Mouse (Mus musculus): ENCODE results near the gene Naa20. TPM values are rescaled to one million over a fixed set of nuclear protein-coding genes. Genes with fewer than 3 reads are reported as not detected.

Naa20 gene
- total RNA-seq (2021): 10 to 100 TPM; 54.9 to 55.0 TPM
- long read RNA-seq, experiment 1, transcript Naa20-202 (6 exons, 1,142 nt): major isoform, 97 of 125 reads
- long read RNA-seq, experiment 1, partial matches to known transcripts: 6 of 125 reads
- long read RNA-seq, experiment 1, other reads (novel, unspliced or antisense): 22 of 125 reads
- long read RNA-seq, experiment 2, transcript Naa20-201 (6 exons, 1,172 nt): minor isoform, 6 of 130 reads
- long read RNA-seq, experiment 2, transcript Naa20-202 (6 exons, 1,142 nt): major isoform, 102 of 130 reads
- long read RNA-seq, experiment 2, partial matches to known transcripts: 7 of 130 reads
- long read RNA-seq, experiment 2, other reads (novel, unspliced or antisense): 15 of 130 reads

- DNase-seq: no peak
- intact Hi-C loops (cut with DNase I): no loop called here
Measured at GRCm38 (mm10) chr2:145901861-145902260, at the start of gene Naa20. TSS of gene Naa20 (plus strand) at chr2:145902099.

GRCm38 (mm10) chr2:145855831-145856230 is 46.1 kb upstream of the Naa20 start:
- intact Hi-C loops (cut with DNase I): no loop called here
- no peak for DNase-seq

DNA sequence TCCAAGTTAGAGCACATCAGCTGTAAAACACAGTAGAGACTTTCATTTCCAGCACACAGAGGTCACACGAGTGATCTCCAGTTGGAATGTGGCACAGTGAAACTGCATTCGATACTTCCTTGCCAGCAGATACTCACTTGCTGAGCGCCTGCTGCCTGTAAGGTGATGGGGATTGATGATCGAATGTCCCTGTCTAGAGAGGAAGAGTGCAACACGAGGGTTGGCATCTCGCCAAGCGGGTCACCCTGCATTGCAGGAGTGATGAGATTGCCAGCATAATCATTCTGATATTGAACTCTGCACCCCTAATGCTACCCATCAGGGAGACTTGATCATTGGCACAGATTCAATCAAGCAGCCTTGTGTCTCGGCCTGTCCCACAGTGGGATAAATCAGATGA is 44.0 kb upstream of the Naa20 start:
- no peak for DNase-seq
- intact Hi-C loops (cut with DNase I): no loop called here

GRCm38 (mm10) chr2:145859442-145859931 is 42.4 kb upstream of the Naa20 start:
- DNase-seq: peak; percentile 61 to 65
- intact Hi-C loops (cut with DNase I): no loop called here

DNA sequence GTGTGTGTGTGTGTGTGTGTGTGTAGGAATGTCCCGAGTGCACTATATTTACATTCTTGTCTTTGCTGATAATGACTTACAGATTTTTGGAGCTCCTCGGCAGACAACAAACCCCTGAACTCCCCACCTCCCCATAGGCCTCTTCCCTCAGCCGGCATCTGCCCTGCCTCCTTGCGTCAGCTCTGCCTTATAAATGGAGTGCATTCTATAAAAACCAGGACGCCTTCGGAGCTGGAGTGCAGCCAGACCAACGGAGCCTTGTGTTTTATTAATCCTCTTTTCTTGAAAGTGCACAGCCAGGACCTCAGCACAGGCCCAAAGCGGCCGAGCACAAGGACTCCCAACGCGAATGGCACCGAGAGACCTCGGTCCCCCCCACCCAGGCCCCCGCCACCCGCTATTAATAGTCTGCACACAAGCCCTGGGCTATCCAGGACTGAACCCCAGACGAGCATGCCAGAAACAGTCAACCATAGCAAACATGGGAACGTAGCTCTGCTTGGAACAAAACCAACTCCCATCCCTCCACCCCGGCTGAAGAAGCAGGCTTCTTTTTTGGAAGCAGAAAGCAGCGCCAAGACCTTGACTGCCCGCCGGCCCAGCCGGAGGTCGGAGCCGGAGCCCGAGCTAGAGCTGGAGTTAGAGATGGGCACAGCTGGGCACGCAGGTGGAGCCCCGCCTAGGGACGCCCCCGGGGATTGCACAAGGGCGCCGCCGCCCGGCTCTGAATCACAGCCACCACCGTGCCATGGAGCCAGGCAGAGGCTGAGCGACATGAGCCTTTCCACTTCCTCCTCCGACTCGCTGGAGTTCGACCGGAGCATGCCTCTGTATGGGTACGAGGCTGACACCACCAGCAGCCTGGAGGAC is 41.7 kb upstream of the Naa20 start:
- peak; percentile 80 to 88 for DNase-seq
- intact Hi-C loops (cut with DNase I): no loop called here

DNA sequence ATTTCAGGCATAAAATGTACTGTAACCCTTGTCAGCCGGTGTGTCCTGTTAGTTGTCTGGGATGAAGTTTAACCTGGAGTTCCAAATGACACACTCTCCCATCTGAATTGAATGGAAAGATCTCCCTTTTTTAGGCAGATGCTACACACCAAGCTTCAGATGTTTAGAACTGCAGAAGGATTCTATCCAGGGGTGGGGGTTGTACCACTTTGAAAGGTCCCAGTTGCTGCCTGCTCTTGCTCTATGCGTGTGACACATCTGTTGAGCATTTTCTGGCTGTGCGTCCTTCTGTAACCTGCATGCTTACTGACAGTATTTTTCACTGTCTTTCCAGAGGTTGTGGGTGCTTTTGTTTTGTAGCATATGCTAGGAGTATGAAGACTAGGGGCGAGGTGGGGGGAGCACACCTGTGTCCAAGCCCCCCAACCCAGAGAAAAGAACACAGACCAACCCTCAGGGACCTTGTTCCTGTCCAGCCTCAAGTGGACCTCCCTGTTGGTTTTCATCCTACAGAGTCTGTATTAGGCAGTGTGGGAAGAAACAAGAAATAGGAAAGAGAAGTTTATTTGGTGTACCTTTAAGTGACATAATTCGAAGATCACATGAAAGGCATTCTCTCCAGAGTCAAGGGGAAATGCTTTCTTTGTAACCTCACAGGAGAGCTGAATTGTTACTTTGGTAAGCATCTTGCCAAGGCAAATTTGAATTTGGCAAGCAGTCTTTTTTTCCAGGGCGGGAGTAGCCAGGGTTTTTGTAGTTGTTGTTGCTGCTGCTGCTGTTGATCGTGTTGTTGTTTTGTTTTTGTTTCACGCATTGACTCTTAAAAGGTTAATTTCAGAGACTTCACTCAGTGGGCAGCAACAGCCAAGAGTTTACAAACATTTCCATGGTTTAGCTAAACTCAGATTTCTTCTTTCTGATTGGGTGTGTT is 40.4 kb upstream of the Naa20 start:
- intact Hi-C loops (cut with DNase I): no loop called here
- DNase-seq: no peak

GRCm38 (mm10) chr2:145862206-145862817 is 39.6 kb upstream of the Naa20 start:
- intact Hi-C loops (cut with DNase I): no loop called here
- no peak for DNase-seq

DNA sequence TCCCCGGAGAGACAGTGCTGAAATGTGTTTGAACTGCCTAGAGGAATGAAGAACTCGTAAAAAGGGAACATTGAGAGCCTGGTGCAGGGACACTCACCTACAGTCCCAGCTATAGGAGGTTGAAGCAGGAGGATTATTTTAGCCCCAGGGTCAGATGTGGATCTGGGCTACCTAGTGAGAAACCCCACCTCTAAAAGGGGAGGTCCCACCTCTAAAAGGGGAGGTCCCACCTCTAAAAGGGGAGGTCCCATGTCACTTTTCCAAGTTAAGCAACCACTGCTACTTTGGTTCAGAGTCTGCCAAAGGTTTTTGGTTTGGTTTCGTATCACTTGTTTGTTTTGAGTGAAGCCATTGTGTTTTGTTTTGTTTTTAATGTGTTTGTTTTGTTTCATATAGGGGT is 36.6 kb upstream of the Naa20 start:
- intact Hi-C loops (cut with DNase I): no loop called here
- no peak for DNase-seq

- no peak for DNase-seq
- intact Hi-C loops (cut with DNase I): no loop called here
Measured at GRCm38 (mm10) chr2:145866238-145866637, 35.7 kb upstream of the Naa20 start.

DNA sequence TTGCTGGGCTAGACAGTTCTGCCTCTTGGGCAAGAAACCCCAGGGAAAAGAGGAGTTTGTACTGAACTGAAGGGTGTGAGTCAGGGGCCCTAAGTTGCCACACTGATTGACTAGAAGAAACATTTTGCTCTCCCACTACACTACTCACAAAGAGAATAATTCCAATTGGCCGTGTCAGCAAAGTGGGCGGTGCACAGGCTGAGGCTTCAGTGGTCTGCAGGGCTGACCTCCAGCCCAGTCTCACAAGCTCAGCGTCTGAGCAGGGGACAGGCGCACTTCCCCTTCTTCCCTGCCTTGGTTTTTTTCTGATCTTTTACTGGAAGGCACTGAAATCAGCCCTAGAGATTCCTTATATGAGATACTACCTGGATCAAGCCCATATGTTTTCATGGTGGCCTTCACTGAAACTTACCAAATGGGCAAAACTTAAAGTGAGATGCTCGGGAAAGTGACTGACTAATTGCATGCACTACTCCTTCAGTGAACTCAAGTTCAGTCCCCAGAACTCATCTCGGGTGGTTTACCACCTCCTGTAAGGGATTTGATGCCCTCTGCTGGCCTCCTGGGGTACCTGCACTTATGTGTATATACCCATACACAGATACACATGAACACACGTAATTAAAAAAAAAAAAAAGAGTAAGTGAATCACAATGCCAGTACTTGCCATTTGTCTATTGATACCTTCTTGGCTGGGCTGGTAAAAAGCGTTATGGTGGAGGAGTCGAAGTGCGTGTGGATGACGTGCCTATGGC is 35.0 kb upstream of the Naa20 start:
- intact Hi-C loops (cut with DNase I): no loop called here
- DNase-seq: no peak

DNA sequence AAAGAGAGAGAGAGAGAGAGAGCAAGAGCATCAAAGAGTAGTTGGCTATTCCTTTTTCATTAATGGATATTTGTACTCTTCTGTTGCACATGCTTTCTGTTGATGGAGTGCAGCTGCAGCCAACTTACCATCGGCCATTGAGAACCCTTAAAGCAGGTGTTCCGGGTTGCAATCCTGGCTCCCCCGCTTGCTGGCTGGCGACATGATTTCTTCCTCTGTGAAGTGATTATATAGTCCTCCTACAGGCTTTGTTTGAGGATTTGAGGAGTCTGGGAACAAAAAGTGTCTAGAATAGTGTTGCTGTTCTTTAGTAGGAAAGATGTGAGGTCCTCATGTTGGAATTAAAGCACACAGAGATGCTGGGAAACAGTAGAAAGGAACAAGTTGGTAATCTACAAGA is 30.6 kb upstream of the Naa20 start:
- DNase-seq: no peak
- intact Hi-C loops (cut with DNase I): no loop called here

DNA sequence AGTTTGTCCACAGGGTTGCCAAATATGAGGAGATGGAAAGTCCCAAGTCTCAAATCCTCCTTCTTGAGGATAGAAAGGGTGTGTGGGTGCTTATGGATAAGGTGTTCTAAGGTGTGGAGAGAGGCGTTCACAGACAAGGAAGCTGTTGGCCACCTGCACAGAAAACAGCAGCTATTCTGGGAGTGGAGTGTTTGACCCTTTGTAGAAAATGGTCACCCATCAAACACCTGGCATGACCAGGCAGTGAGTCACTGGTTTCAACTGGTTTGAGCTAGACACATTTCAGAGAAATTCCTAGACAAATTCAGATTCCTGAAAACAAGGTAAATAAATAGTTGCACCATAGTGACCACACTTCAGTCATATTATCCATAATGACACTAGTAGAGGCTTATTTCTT is 29.8 kb upstream of the Naa20 start:
- intact Hi-C loops (cut with DNase I): no loop called here
- no peak for DNase-seq

GRCm38 (mm10) chr2:145873953-145874352 is 27.9 kb upstream of the Naa20 start:
- intact Hi-C loops (cut with DNase I): no loop called here
- DNase-seq: no peak

- no peak for DNase-seq
- intact Hi-C loops (cut with DNase I): no loop called here
Measured at GRCm38 (mm10) chr2:145874879-145875482, 26.9 kb upstream of the Naa20 start.

DNA sequence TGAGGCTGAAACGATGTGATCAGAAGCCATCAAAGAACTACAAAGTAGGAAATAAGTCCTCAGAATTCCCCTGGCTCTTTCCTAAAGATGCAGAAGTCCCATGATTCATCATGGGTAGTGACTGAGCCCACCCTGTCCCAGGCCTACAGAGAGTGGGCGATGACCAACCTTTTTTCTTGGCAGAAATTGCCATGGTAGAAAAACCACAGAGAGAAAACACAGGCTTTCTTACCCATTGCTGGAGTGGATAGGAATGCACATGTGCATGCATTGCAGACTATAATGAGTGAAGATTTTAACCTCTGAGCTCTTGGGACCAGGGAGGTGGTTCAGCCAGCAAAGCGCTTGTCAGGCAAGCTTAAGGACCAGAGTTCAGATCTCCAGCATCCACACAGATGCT is 24.7 kb upstream of the Naa20 start:
- intact Hi-C loops (cut with DNase I): no loop called here
- DNase-seq: no peak

GRCm38 (mm10) chr2:145880887-145881747 is 20.8 kb upstream of the Naa20 start:
- intact Hi-C loops (cut with DNase I): no loop called here
- no peak for DNase-seq

- intact Hi-C loops (cut with DNase I): no loop called here
- no peak for DNase-seq
Measured at GRCm38 (mm10) chr2:145881932-145882331, 20.0 kb upstream of the Naa20 start.

- DNase-seq: no peak
- intact Hi-C loops (cut with DNase I): no loop called here
Measured at GRCm38 (mm10) chr2:145882398-145882797, 19.5 kb upstream of the Naa20 start.
